8 mouse cellular contexts compared by ENCODE assay signal in genomic region chr9:114775272-114775671, GRCm38 (mm10). TPM values are rescaled to one million over a fixed set of nuclear protein-coding genes. Genes with fewer than 3 reads are reported as not detected.
A peak's percentile ranks its signal among the peaks of the same experiment; 100 is the strongest.
DNase-seq lines count a peak whose midpoint lies in the region; ATAC-seq and TF ChIP-seq lines count a peak whose summit lies in the region.

No protein-coding gene starts in this region.

- WGBS in bone marrow, adult 2 months, result 5% methylated on average over 4 of the region's 4 CpGs
- WGBS in embryonic facial prominence, embryonic 14.5 days, result 65% methylated on average over 4 of the region's 4 CpGs
- WGBS in stomach, embryonic 16.5 days, result 62% methylated on average over 4 of the region's 4 CpGs

- peak overlapping the region; percentile 12 for H3K27ac ChIP-seq in bone marrow, adult 2 months (ENCODE audit: control insufficient read depth, insufficient read depth, low read depth, low read length, poor library complexity)
- no peak overlapping the region for H3K27ac ChIP-seq in embryonic facial prominence, embryonic 14.5 days (replicated peaks; ENCODE audit: low read depth, low read length)
- peak overlapping the region; percentile 26; the same call in 1 of the 2 replicates for H3K27ac ChIP-seq in stomach, embryonic 16.5 days (ENCODE audit: low read length)

- DNase-seq in left cerebral cortex, postnatal 14 days (ENCODE audit: low spot score in 2 of 2), result peak; percentile 41 to 43
- no peak for DNase-seq in left cerebral cortex, adult 11 months (ENCODE audit: low spot score)
- no peak for DNase-seq in embryonic facial prominence, embryonic 14.5 days (ENCODE audit: low spot score)
- peak; percentile 60 to 72 for DNase-seq in heart, postnatal 14 days
- no peak for DNase-seq in urinary bladder, postnatal 14 days (ENCODE audit: low spot score)
- no peak for DNase-seq in urinary bladder, adult 2 months (ENCODE audit: low spot score)

- no peak for ATAC-seq in embryonic facial prominence, embryonic 14.5 days (ENCODE audit: low read depth)
- ATAC-seq in stomach, embryonic 16.5 days (ENCODE audit: insufficient read depth, low FRiP score), result no peak

- TF ChIP-seq CTCF in bone marrow, adult 2 months (IDR thresholded peaks at IDR 0.05; ENCODE audit: control insufficient read depth, insufficient read depth, low read length), result no peak

- no peaks in the 10 kb centered on the region for H3K27me3 ChIP-seq in embryonic facial prominence, embryonic 14.5 days (replicated peaks; ENCODE audit: control insufficient read depth, insufficient read depth, low read length)
- no peaks in the 10 kb centered on the region for H3K27me3 ChIP-seq in stomach, embryonic 16.5 days (ENCODE audit: control insufficient read depth, insufficient read depth, low read length)

- no peak overlapping the region for H3K4me2 ChIP-seq in embryonic facial prominence, embryonic 14.5 days (ENCODE audit: low read depth, low read length)
- no peak overlapping the region for H3K4me2 ChIP-seq in stomach, embryonic 16.5 days (ENCODE audit: low read depth, low read length)

- intact Hi-C loops in left cerebral cortex, postnatal 14 days (cut with DNase I), result no loop called here
- intact Hi-C loops in heart, postnatal 14 days (cut with DNase I), result no loop called here

- peak overlapping the region; percentile 30; the same call in 1 of the 2 replicates for H3K9ac ChIP-seq in embryonic facial prominence, embryonic 14.5 days (ENCODE audit: low read depth, low read length)
- H3K9ac ChIP-seq in stomach, embryonic 16.5 days (ENCODE audit: low read length), result no peak overlapping the region

- TF ChIP-seq POLR2A in bone marrow, adult 2 months (IDR thresholded peaks at IDR 0.05; ENCODE audit: borderline replicate concordance, control insufficient read depth, low read depth, low read length), result no peak

- no peaks in the 10 kb centered on the region for H3K9me3 ChIP-seq in embryonic facial prominence, embryonic 14.5 days (ENCODE audit: control insufficient read depth, low read length)
- H3K9me3 ChIP-seq in stomach, embryonic 16.5 days (replicated peaks; ENCODE audit: control insufficient read depth, low read length), result no peaks in the 10 kb centered on the region

- H3K4me1 ChIP-seq in bone marrow, adult 2 months (ENCODE audit: control insufficient read depth, insufficient read depth, low read length), result peaks cover 19% of the 10 kb centered on the region
- 0 out of 2 replicates have a peak, but pooled peaks cover 3% of the 10 kb centered on the region for H3K4me1 ChIP-seq in embryonic facial prominence, embryonic 14.5 days (ENCODE audit: control insufficient read depth, insufficient read depth, low read length)
- H3K4me1 ChIP-seq in stomach, embryonic 16.5 days (ENCODE audit: control insufficient read depth, insufficient read depth, low read length), result peaks cover 10% of the 10 kb centered on the region

- peaks cover 14% of the 10 kb centered on the region for H3K36me3 ChIP-seq in embryonic facial prominence, embryonic 14.5 days (ENCODE audit: control insufficient read depth, insufficient read depth, low read length)
- peaks cover 9% of the 10 kb centered on the region; the same call in 1 of the 2 replicates for H3K36me3 ChIP-seq in stomach, embryonic 16.5 days (ENCODE audit: control insufficient read depth, insufficient read depth, low read length)

- no peak overlapping the region for H3K4me3 ChIP-seq in bone marrow, adult 2 months (replicated peaks; ENCODE audit: control insufficient read depth, low read depth, low read length)
- no peak overlapping the region for H3K4me3 ChIP-seq in embryonic facial prominence, embryonic 14.5 days (ENCODE audit: low read depth, low read length)
- H3K4me3 ChIP-seq in stomach, embryonic 16.5 days (replicated peaks; ENCODE audit: low read length), result no peak overlapping the region

RNA-seq across cellular contexts. Expression of gene Cmtm7, which starts 6.4 kb away (rescaled TPM):
- total RNA-seq in left cerebral cortex, postnatal 14 days (2021), result 1 to 10 TPM; 5.1 to 5.9 TPM
- polyA plus RNA-seq in bone marrow, adult 2 months (2011; ENCODE audit: insufficient read depth, insufficient read length, low replicate concordance, missing spikeins), result 106 and 300 TPM in 2 replicates
- polyA plus RNA-seq in embryonic facial prominence, embryonic 14.5 days (2014; fragmentation: Nextera tagmentation; extraction: Ambion mirVana), result 103 and 105 TPM in 2 replicates
- total RNA-seq in heart, postnatal 14 days (2021), result 10 to 100 TPM; 14.9 to 21.4 TPM
- polyA plus RNA-seq in stomach, embryonic 16.5 days (2015; fragmentation: Nextera tagmentation; extraction: Ambion mirVana), result 87.2 and 95.6 TPM in 2 replicates
- 51.0 and 56.9 TPM in 2 replicates for polyA plus RNA-seq in urinary bladder, adult 2 months (2012; rRNA removed)

RNA-seq across cellular contexts. Expression of gene Cmtm6, which starts 44.4 kb away (rescaled TPM):
- 10 to 100 TPM; 24.8 to 25.1 TPM for total RNA-seq in left cerebral cortex, postnatal 14 days (2021)
- polyA plus RNA-seq in bone marrow, adult 2 months (2011; ENCODE audit: insufficient read depth, insufficient read length, low replicate concordance, missing spikeins), result 12.4 and 21.3 TPM in 2 replicates
- polyA plus RNA-seq in embryonic facial prominence, embryonic 14.5 days (2014; fragmentation: Nextera tagmentation; extraction: Ambion mirVana), result 44.3 and 45.7 TPM in 2 replicates
- 10 to 100 TPM; 28.4 to 30.4 TPM for total RNA-seq in heart, postnatal 14 days (2021)
- 71.8 and 81.0 TPM in 2 replicates for polyA plus RNA-seq in stomach, embryonic 16.5 days (2015; fragmentation: Nextera tagmentation; extraction: Ambion mirVana)
- polyA plus RNA-seq in urinary bladder, adult 2 months (2012; rRNA removed), result 40.3 and 41.4 TPM in 2 replicates

Comparison
In these comparisons a context has a peak if more than half of its experiments do, and no peak if none do; other contexts are left out.
1. DNase-seq: peak in left cerebral cortex, postnatal 14 days (2 of 2) and heart, postnatal 14 days (2 of 2); none in left cerebral cortex, adult 11 months (single experiment), embryonic facial prominence, embryonic 14.5 days (single experiment), urinary bladder, postnatal 14 days (single experiment) and urinary bladder, adult 2 months (single experiment).